Mouse (Mus musculus): Measurements from ENCODE around the gene Bhlhe23. TPM values are rescaled to one million over a fixed set of nuclear protein-coding genes. Genes with fewer than 3 reads are reported as not detected.

The Bhlhe23 gene
- total RNA-seq, 2 experiments from 2014 or later: 0.17 TPM; not detected in 1

DNA sequence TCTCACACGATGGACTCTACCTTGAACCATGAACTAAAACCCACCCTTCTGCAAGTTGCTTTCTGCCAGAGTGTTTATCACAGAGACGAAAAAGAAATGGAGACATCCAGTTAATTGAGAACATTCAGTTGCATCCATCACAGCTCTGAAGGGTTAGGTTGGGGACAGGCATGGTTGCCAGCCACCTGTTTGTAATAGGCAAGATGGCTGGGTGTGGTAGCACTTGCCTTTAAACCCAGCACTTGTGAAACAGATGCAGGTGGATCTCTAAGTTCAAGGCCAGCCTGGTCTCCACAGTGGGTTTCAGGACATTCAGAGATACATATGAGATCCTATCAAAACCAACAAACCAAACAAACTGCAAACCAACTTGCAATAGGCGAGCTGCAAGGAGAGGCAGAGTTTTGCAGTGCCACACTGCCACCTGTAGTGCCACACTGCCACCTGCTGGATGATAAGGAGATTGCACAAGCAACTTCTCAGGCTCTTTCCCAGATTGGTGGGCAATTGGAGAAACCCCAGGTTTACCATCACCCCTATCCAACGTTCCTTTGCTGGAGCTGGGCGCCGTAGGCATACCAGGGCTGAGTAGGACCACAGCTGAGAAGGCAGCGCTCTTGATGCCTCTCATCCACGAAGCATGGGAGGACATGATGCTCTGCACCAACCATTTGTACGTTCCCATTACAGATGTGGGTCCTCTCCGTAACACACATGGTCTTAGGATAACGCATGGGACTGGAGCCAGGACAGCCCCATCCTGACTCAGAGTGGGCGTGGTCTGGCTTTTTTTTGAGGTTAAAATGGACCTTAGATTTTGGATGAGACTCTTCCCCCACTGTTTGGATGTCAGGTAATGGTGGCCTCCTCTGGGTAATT is 2.8 kb upstream of the Bhlhe23 start:
- peak; percentile 47 to 58 for DNase-seq (ENCODE audit: low spot score in 2 of 2)
- intact Hi-C loops (cut with DNase I): loop anchor here (2.0 to 10.0 kb wide), 3 partner anchors 32 to 315 kb away; no protein-coding TSS in a partner anchor

DNA sequence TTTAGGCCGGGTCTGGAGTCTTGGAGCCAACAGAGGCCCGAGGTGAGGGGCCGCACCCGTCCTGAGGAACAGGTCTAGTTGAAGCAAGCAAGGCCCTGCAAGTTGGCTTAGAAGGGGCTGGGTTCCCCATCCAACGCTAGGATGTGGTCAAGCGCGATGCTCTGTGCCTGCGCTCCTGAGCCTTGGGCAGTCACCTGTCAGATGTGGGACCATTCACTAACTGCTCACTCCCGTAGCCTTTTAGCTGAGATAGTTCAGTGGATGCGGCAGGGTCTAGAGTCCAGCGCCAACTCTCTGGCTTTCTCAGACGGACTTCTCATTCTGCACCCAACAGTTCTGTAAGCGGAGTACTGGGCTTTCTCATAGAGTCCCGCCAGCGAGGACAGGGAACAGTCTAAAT is 1.1 kb downstream of the Bhlhe23 start:
- no peak for DNase-seq (ENCODE audit: low spot score in 2 of 2)
- intact Hi-C loops (cut with DNase I): loop anchor here (10.0 kb wide), 1 partner anchor 311 kb away; no protein-coding TSS in a partner anchor

DNA sequence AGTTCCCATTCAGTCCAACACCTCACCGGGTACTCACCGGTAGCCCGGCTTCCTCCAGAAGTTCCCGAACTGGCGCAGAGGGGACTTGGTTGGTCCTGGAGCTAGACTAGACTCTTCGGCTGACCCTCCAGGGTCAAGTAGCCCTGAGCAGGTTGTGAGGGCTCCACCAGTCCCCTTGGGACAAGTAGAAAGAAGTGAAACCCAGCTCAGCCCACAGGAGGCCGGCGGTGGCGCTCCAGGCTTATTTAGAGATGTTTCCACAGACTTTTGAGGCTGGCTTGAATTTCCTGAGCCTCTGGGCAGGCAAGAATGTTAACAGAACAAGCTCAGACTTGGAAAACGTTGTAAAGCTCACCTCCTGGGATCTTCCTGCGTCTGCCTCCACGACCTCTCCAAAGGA is 1.5 kb downstream of the Bhlhe23 start:
- intact Hi-C loops (cut with DNase I): loop anchor here (10.0 kb wide), 1 partner anchor 310 kb away; no protein-coding TSS in a partner anchor

DNA sequence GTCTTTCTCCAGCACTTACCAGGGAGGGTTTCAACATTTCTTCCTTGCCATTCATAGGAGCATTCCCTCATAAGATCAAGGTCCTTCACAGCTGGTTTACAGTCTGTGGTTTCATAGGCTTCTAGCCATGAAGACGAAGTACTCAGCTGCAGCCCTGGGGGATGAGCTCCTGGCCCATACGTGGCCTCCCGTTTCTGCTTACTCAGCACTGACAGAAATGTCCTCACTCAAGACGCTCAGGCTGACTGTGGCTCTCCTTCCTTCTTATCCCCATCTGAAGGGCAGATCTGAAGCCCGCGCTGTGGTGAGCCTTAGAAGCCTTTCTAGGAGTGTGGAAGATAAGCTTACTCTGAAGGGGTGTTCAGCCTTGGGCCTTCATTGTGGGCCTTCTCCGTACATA is 11.0 kb downstream of the Bhlhe23 start:
- no peak for DNase-seq (ENCODE audit: low spot score in 2 of 2)
- intact Hi-C loops (cut with DNase I): no loop called here

More for the DNA sequence above, 1.5 kb downstream of the Bhlhe23 start:
- DNase-seq (ENCODE audit: low spot score in 2 of 2): no peak

GRCm38 (mm10) chr2:180764986-180765385 is 11.7 kb downstream of the Bhlhe23 start:
- intact Hi-C loops (cut with DNase I): no loop called here

DNA sequence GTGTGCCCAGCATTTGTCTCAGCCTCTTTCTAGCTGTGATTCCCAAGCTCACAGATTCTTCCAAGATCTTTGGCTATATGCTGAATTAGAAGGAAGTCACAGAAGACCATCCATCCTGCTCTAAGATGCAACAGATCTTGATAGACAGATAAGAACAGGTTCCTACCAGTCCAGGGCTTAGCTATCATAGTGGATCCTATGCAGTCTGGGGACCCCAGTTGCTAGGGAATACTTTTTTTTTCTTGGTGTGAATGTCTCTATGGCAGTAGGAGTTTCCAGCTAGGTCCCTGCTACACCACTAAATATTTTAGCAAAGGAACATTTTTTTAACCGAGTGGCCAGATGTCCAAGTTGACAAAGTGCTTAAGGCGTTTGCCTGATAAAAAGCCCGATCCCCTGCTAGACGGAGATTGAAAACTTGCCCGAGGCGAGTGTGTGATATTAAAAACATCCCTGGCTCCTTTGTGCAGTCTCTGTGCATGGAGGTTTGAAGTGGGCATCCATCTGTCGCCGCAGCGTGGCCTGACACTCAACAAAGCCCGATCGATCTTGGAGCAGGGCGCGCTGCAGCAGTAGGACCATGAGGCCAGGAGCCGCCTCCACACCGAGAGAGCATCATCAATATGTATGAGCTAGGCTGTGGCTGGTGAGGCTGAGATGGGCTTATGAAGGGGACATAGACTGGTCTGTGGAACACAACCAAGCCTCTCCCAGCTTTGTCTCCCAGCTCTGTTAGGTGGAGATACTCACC is 18.0 kb downstream of the Bhlhe23 start:
- intact Hi-C loops (cut with DNase I): no loop called here
- DNase-seq (ENCODE audit: low spot score in 2 of 2): no peak

More at GRCm38 (mm10) chr2:180764986-180765385, 11.7 kb downstream of the Bhlhe23 start:
- no peak for DNase-seq (ENCODE audit: low spot score in 2 of 2)

DNA sequence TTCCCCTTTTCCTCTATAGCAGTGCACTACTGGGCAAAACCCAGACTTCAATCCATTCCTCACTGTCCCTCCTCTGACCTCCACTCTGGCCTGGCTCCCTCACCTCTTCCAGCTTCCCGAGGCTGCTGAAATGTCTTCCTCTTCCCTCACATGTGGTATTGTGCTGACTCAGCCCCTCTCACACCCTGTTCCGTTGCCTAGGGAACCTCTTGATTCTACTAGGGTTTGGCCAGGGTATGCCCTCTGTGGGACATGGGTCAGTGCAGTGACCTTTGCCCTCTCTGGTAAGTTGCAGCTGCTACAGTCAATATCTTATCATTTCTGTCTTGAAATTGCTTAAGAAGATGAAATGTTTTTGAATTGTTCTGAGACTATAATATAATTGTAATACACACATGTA is 19.9 kb downstream of the Bhlhe23 start:
- intact Hi-C loops (cut with DNase I): no loop called here
- DNase-seq (ENCODE audit: low spot score in 2 of 2): no peak

DNA sequence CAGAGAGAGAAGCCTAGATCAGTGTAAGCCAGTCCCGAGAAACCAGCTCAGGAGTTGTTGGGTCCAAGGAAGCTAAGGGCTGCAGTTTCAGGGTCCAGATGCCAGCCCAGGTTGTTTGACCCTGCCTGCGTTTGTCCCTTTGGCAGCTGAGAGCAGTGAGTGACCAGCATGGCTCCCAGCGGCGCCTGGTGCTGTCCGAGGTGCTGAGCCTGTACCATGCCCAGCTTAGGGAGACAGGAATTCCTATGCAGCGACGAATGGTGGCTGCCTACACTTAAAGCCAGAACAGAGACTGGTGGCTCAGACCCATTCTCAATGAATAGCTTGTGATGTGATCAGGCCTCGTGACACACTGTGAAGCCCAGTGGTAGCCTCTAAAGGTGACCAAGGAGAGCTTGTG is 20.8 kb downstream of the Bhlhe23 start:
- no peak for DNase-seq (ENCODE audit: low spot score in 2 of 2)
- intact Hi-C loops (cut with DNase I): no loop called here

GRCm38 (mm10) chr2:180754976-180755688 is 21.6 kb downstream of the Bhlhe23 start:
- no peak for DNase-seq (ENCODE audit: low spot score in 2 of 2)
- intact Hi-C loops (cut with DNase I): no loop called here

DNA sequence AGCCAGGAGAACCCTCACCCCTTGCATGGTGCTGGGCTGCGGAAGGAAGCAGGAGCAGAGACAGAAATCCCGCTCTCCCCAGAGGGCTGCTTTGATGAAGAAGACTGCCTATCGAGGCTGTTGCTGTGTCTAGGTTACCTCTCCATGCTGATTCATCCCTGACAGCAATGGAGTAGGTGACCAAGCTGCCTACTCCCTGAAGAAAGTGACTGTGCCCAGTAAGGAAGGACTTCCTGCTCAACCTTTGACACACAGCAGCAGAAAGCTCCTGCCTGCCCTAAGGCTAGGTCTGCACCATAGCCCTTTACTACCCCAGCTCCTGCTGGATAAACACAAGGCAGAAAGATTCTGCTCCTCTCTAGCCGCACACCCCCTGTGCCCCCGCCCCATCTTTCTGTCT is 27.8 kb downstream of the Bhlhe23 start:
- DNase-seq (ENCODE audit: low spot score in 2 of 2): no peak
- intact Hi-C loops (cut with DNase I): loop anchor here (5.0 kb wide), 3 partner anchors 33 to 92 kb away; no protein-coding TSS in a partner anchor

- no peak for DNase-seq (ENCODE audit: low spot score in 2 of 2)
- intact Hi-C loops (cut with DNase I): loop anchor here (5.0 kb wide), 3 partner anchors 36 to 89 kb away; no protein-coding TSS in a partner anchor
These were observed 30.0 kb downstream of the Bhlhe23 start for GRCm38 (mm10) chr2:180746569-180747192.

GRCm38 (mm10) chr2:180745248-180745927 is 31.3 kb downstream of the Bhlhe23 start:
- peak; percentile 83 to 84 for DNase-seq (ENCODE audit: low spot score in 2 of 2)
- intact Hi-C loops (cut with DNase I): loop anchor here (1.0 to 5.0 kb wide), 4 partner anchors 37 to 163 kb away; no protein-coding TSS in a partner anchor

- intact Hi-C loops (cut with DNase I): no loop called here
- no peak for DNase-seq (ENCODE audit: low spot score in 2 of 2)
These were observed 33.4 kb downstream of the Bhlhe23 start for GRCm38 (mm10) chr2:180743321-180743720.

DNA sequence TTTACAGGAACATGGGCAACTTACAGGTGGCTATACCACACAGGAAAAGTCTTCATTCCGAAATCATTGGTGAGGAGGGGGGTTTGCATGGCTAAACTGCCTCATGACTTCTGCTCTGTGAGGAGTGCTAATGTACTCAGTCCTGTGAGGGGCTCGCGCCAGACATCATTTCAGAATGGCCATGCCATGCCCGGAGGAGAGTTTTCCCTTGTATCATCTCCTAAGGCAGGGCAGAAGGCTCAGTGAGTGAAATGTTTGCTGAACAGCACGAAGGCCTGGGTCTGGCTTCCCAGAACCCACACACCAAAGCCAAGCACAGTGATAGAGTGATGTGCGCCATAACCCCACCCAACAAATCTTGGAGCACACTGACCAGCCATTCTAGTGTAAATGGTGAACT is 33.9 kb downstream of the Bhlhe23 start:
- DNase-seq (ENCODE audit: low spot score in 2 of 2): no peak
- intact Hi-C loops (cut with DNase I): no loop called here

- no peak for DNase-seq (ENCODE audit: low spot score in 2 of 2)
These were observed 35.3 kb downstream of the Bhlhe23 start for GRCm38 (mm10) chr2:180741421-180741820.

GRCm38 (mm10) chr2:180740349-180740748 is 36.4 kb downstream of the Bhlhe23 start:
- no peak for DNase-seq (ENCODE audit: low spot score in 2 of 2)
- intact Hi-C loops (cut with DNase I): no loop called here

More at GRCm38 (mm10) chr2:180741421-180741820, 35.3 kb downstream of the Bhlhe23 start:
- intact Hi-C loops (cut with DNase I): no loop called here

DNA sequence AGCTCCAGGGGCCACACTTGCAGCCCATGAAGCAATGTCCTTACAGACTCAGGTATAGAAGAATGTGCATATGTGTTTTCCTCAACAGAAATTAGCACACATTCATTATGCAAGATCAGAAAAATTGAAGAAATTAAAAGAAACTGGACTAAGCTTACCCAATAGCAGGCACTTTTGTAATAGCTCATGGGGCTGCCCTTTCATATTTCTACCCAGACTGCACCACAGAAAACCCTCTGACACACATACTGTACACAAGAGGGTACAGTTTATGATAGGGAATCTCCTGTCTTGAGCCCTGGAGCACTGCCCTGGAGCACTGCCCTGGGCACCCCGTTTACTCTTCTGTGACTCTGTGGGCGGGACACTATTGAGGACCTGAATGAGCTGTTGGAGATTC is 38.7 kb downstream of the Bhlhe23 start:
- no peak for DNase-seq (ENCODE audit: low spot score in 2 of 2)
- intact Hi-C loops (cut with DNase I): no loop called here

GRCm38 (mm10) chr2:180735232-180735631 is 41.5 kb downstream of the Bhlhe23 start:
- peak; percentile 22 to 28 for DNase-seq (ENCODE audit: low spot score in 2 of 2)
- intact Hi-C loops (cut with DNase I): no loop called here

- intact Hi-C loops (cut with DNase I): no loop called here
- DNase-seq (ENCODE audit: low spot score in 2 of 2): no peak
These were observed 44.7 kb downstream of the Bhlhe23 start for GRCm38 (mm10) chr2:180731984-180732383.

Measured in left cerebral cortex, postnatal 36 days (tissue).